ENCODE assay signal across 15 mouse cellular contexts in genomic region chr5:96183211-96183610, GRCm38 (mm10).
"Had no signal": no experiment of that assay in that cellular context is flagged by ENCODE, and none has a peak within 500 bp of the region (broad histone marks: within the 10 kb centered on the region; RNA-seq: fewer than 3 reads in every experiment).

No protein-coding gene starts in this region.

- H3K27me3 ChIP-seq: liver, embryonic 13.5 days; liver, embryonic 15.5 days; midbrain, embryonic 12.5 days; neural tube, embryonic 12.5 days had no signal

- H3K36me3 ChIP-seq: liver, embryonic 13.5 days; liver, embryonic 15.5 days; midbrain, embryonic 12.5 days; neural tube, embryonic 12.5 days had no signal

- H3K4me1 ChIP-seq: liver, embryonic 13.5 days; liver, embryonic 15.5 days; megakaryocyte, embryonic 14.5 days; midbrain, embryonic 12.5 days; neural tube, embryonic 12.5 days had no signal

- H3K4me3 ChIP-seq: liver, embryonic 13.5 days; liver, embryonic 15.5 days; megakaryocyte, embryonic 14.5 days; midbrain, embryonic 12.5 days; neural tube, embryonic 12.5 days had no signal

- H3K9ac ChIP-seq: liver, embryonic 13.5 days; liver, embryonic 15.5 days; liver, postnatal 0 days; midbrain, embryonic 12.5 days; neural tube, embryonic 12.5 days had no signal

- DNase-seq: liver, embryonic 13.5 days; liver, postnatal 0 days; lung, adult 2 months; lung, postnatal 10 days; right cerebral cortex, postnatal 14 days; right cerebral cortex, postnatal 4 days; spleen, adult 18-20 months; thymus, adult 18-20 months; thymus, postnatal 14 days; thymus, postnatal 36 days had no signal

- H3K4me2 ChIP-seq: liver, embryonic 13.5 days; liver, embryonic 15.5 days; midbrain, embryonic 12.5 days; neural tube, embryonic 12.5 days had no signal

- ATAC-seq: liver, postnatal 0 days had no signal

- H3K27ac ChIP-seq: liver, embryonic 13.5 days; liver, embryonic 15.5 days; macrophage; midbrain, embryonic 12.5 days; neural tube, embryonic 12.5 days had no signal

- H3K9me3 ChIP-seq: liver, embryonic 13.5 days; liver, embryonic 15.5 days; megakaryocyte, embryonic 14.5 days; midbrain, embryonic 12.5 days; neural tube, embryonic 12.5 days had no signal
